Mouse (Mus musculus) stomach, postnatal 0 days (tissue): ENCODE results near the gene Ndufa4l2.

Experiments
- CTCF ChIP-seq: IDR thresholded peaks from 2 replicates; pipeline ENCODE4 v1.5.1; 2016; ENCODE audit warnings: antibody characterized with exemption, low read depth, mild to moderate bottlenecking, moderate library complexity
- EP300 ChIP-seq: optimal IDR thresholded peaks from 2 replicates; pipeline ENCODE3; 2016; ENCODE audit warnings: antibody characterized with exemption

GRCm38 (mm10) chr10:127519041-127519701, 4.4 kb downstream of the Ndufa4l2 start:
- TF ChIP-seq EP300, result no peak
- no peak for TF ChIP-seq CTCF
